Mouse (Mus musculus) kidney, adult 2 months (tissue): Measurements from ENCODE around the gene Pum1. TPM values are rescaled to one million over a fixed set of nuclear protein-coding genes. Genes with fewer than 3 reads are reported as not detected.

ENCODE experiments used
- DNase-seq: peaks from one replicate; pipeline ENCODE4 v3.0.0; 2021
- H3K27ac ChIP-seq: fragments of 200-500 bp; 2 replicates; pipeline ENCODE4 v1.5.1; 2012; ENCODE audit warnings: low read depth, low read length, control low read depth, inconsistent platforms; ENCODE audit not compliant: insufficient read depth
- H3K27me3 ChIP-seq: fragments of 200-500 bp; replicated peaks from 2 replicates; pipeline ENCODE4 v1.6.1; 2012; ENCODE audit warnings: mild to moderate bottlenecking, moderate library complexity, low read length, inconsistent platforms; ENCODE audit not compliant: control insufficient read depth, insufficient read depth
- H3K36me3 ChIP-seq: fragments of 200-500 bp; 2 replicates; pipeline ENCODE4 v1.6.1; 2012; ENCODE audit warnings: mild to moderate bottlenecking, moderate library complexity, low read length, inconsistent platforms; ENCODE audit not compliant: control insufficient read depth, insufficient read depth
- H3K4me1 ChIP-seq: fragments of 200-500 bp; 2 replicates; pipeline ENCODE4 v1.6.1; 2011; ENCODE audit warnings: low read length; ENCODE audit not compliant: control insufficient read depth, insufficient read depth
- H3K4me3 ChIP-seq: fragments of 200-500 bp; 2 replicates; pipeline ENCODE4 v1.5.1; 2011; ENCODE audit warnings: mild to moderate bottlenecking, low read depth, low read length, control low read depth; ENCODE audit not compliant: insufficient read depth
- CTCF ChIP-seq: fragments of 200-500 bp; conservative IDR thresholded peaks from 2 replicates; pipeline ENCODE4 v1.5.1; 2011; ENCODE audit warnings: low read depth, mild to moderate bottlenecking, control low read depth, low read length, moderate library complexity, mixed read lengths; ENCODE audit not compliant: insufficient read depth, insufficient read length
- POLR2A ChIP-seq: fragments of 200-500 bp; IDR thresholded peaks from one replicate; pipeline ENCODE4 v1.6.1; 2011; ENCODE audit warnings: low read depth, low read length, control low read depth
- WGBS: fragments of 180-500 bp; shearing (Covaris S2); methylation state at CpG from one replicate; pipeline ENCODE4 v1.1.7; 2018; 5-methylcytosine and 5-hydroxymethylcytosine counted together
- polyA plus RNA-seq: library from polyadenylated mRNA; depleted of rRNA; stranded (reverse); fragments of >200 nt; gene quantifications from 2 replicates; pipeline ENCODE4 v1.2.3, GENCODE M21; 2012

Pum1 gene
- polyA plus RNA-seq, 1 experiment, result 45.9 TPM

GRCm38 (mm10) chr4:130765399-130766160 is 102.5 kb downstream of the Pum1 start:
- DNase-seq, result peak; percentile 65
- TF ChIP-seq CTCF, result no peak
- no peak for TF ChIP-seq POLR2A
- no peaks in the 10 kb centered on the region for H3K27me3 ChIP-seq
- H3K4me3 ChIP-seq, result no peak overlapping the region
- peaks cover 16% of the 10 kb centered on the region for H3K36me3 ChIP-seq
- 53% methylated on average over 7 of the region's 7 CpGs for WGBS
- peaks cover 11% of the 10 kb centered on the region for H3K4me1 ChIP-seq
- H3K27ac ChIP-seq, result no peak overlapping the region

GRCm38 (mm10) chr4:130766387-130766786 is 103.3 kb downstream of the Pum1 start:
- peaks cover 16% of the 10 kb centered on the region for H3K36me3 ChIP-seq
- TF ChIP-seq CTCF (no peak), POLR2A (no peak)
- no peak overlapping the region for H3K27ac ChIP-seq
- no peaks in the 10 kb centered on the region for H3K27me3 ChIP-seq
- WGBS, result 75% methylated on average over 2 of the region's 2 CpGs
- peaks cover 5% of the 10 kb centered on the region for H3K4me1 ChIP-seq
- H3K4me3 ChIP-seq, result no peak overlapping the region
- no peak for DNase-seq

- no peak overlapping the region for H3K27ac ChIP-seq
- no peak overlapping the region for H3K4me3 ChIP-seq
- peaks cover 3% of the 10 kb centered on the region; the same call in 1 of the 2 replicates for H3K4me1 ChIP-seq
- DNase-seq, result no peak
- no peak for TF ChIP-seq POLR2A
- no peak for TF ChIP-seq CTCF
- H3K27me3 ChIP-seq, result no peaks in the 10 kb centered on the region
- 84% methylated on average over 4 of the region's 4 CpGs for WGBS
- peaks cover 16% of the 10 kb centered on the region for H3K36me3 ChIP-seq
Observed at GRCm38 (mm10) chr4:130766926-130767325, 103.8 kb downstream of the Pum1 start.

GRCm38 (mm10) chr4:130773899-130774298 is 110.8 kb downstream of the Pum1 start:
- 85% methylated on average over 4 of the region's 4 CpGs for WGBS
- no peak for TF ChIP-seq CTCF
- no peak for TF ChIP-seq POLR2A
- DNase-seq, result no peak
- Histone ChIP-seq H3K27me3 (no peaks in the 10 kb centered on the region), H3K4me3 (no peak overlapping the region), H3K36me3 (peaks cover 4% of the 10 kb centered on the region; the same call in 1 of the 2 replicates), H3K4me1 (peaks cover 7% of the 10 kb centered on the region; the same call in 1 of the 2 replicates), H3K27ac (no peak overlapping the region)

- TF ChIP-seq POLR2A, result no peak
- TF ChIP-seq CTCF, result no peak
- no peaks in the 10 kb centered on the region for H3K27me3 ChIP-seq
- DNase-seq, result no peak
- WGBS, result 87% methylated on average over 4 of the region's 4 CpGs
- H3K4me3 ChIP-seq, result no peak overlapping the region
- H3K27ac ChIP-seq, result no peak overlapping the region
- H3K4me1 ChIP-seq, result peaks cover 8% of the 10 kb centered on the region; the same call in 1 of the 2 replicates
- peaks cover 2% of the 10 kb centered on the region; the same call in 1 of the 2 replicates for H3K36me3 ChIP-seq
Observed at GRCm38 (mm10) chr4:130774822-130775221, 111.7 kb downstream of the Pum1 start.

- H3K36me3 ChIP-seq, result peaks cover 2% of the 10 kb centered on the region; the same call in 1 of the 2 replicates
- peaks cover 8% of the 10 kb centered on the region; the same call in 1 of the 2 replicates for H3K4me1 ChIP-seq
- no peaks in the 10 kb centered on the region for H3K27me3 ChIP-seq
- 41% methylated on average over 10 of the region's 10 CpGs for WGBS
- no peak for DNase-seq
- TF ChIP-seq POLR2A (no peak), CTCF (no peak)
- H3K27ac ChIP-seq, result no peak overlapping the region
- H3K4me3 ChIP-seq, result no peak overlapping the region
Observed at GRCm38 (mm10) chr4:130777647-130778046, 114.5 kb downstream of the Pum1 start.

GRCm38 (mm10) chr4:130779037-130779436 is 115.9 kb downstream of the Pum1 start:
- DNase-seq, result no peak
- WGBS, result 39% methylated on average over 3 of the region's 3 CpGs

More at GRCm38 (mm10) chr4:130779037-130779436, 115.9 kb downstream of the Pum1 start:
- Histone ChIP-seq H3K36me3 (peaks cover 2% of the 10 kb centered on the region; the same call in 1 of the 2 replicates), H3K27me3 (no peaks in the 10 kb centered on the region), H3K27ac (no peak overlapping the region), H3K4me3 (no peak overlapping the region), H3K4me1 (peaks cover 8% of the 10 kb centered on the region; the same call in 1 of the 2 replicates)
- TF ChIP-seq POLR2A (no peak), CTCF (no peak)
